Mouse (Mus musculus) forebrain, embryonic 12.5 days (tissue): ENCODE results near the gene Ankdd1b. TPM values are rescaled to one million over a fixed set of nuclear protein-coding genes. Genes with fewer than 3 reads are reported as not detected.

Source experiments
- ATAC-seq: fragments of 200-750 bp; cut with Nextera tagmentation; 2 replicates; pipeline ENCODE4 v1.8.0; 2017; ENCODE audit warnings: moderate TSS enrichment; ENCODE audit not compliant: low FRiP score
- H3K27ac ChIP-seq: fragments of 300-500 bp; sonication (generic); 2 replicates; pipeline ENCODE4 v1.5.1; 2016; ENCODE audit warnings: mild to moderate bottlenecking
- H3K27me3 ChIP-seq: fragments of 300-500 bp; sonication (generic); 2 replicates; pipeline ENCODE4 v1.6.1; 2016; ENCODE audit warnings: mild to moderate bottlenecking
- H3K36me3 ChIP-seq: fragments of 300-500 bp; sonication (generic); replicated peaks from 2 replicates; pipeline ENCODE4 v1.6.1; 2016; ENCODE audit warnings: mild to moderate bottlenecking
- H3K4me1 ChIP-seq: fragments of 300-500 bp; sonication (generic); 2 replicates; pipeline ENCODE4 v1.6.1; 2016
- H3K4me2 ChIP-seq: fragments of 300-500 bp; sonication (generic); 2 replicates; pipeline ENCODE4 v1.6.1; 2016; ENCODE audit warnings: mild to moderate bottlenecking, moderate library complexity
- H3K4me3 ChIP-seq: fragments of 300-500 bp; sonication (generic); replicated peaks from 2 replicates; pipeline ENCODE4 v1.5.1; 2016; ENCODE audit warnings: mild to moderate bottlenecking
- H3K9ac ChIP-seq: fragments of 300-500 bp; sonication (generic); 2 replicates; pipeline ENCODE4 v1.6.1; 2016; ENCODE audit warnings: mild to moderate bottlenecking
- H3K9me3 ChIP-seq: fragments of 300-500 bp; sonication (generic); 2 replicates; pipeline ENCODE4 v1.6.1; 2016
- WGBS: fragments of 180-500 bp; shearing (Covaris S2); methylation state at CpG from one replicate; pipeline ENCODE4 v1.1.7; 2016; 5-methylcytosine and 5-hydroxymethylcytosine counted together
- polyA plus RNA-seq: library from polyadenylated mRNA; unstranded; fragments of >200 nt; fragmentation: Nextera tagmentation; extraction: Ambion mirVana; gene quantifications from 2 replicates; pipeline ENCODE4 v1.2.1, GENCODE M21; 2016

Gene Ankdd1b
- polyA plus RNA-seq, 1 experiment from 2014 or later = not detected

DNA sequence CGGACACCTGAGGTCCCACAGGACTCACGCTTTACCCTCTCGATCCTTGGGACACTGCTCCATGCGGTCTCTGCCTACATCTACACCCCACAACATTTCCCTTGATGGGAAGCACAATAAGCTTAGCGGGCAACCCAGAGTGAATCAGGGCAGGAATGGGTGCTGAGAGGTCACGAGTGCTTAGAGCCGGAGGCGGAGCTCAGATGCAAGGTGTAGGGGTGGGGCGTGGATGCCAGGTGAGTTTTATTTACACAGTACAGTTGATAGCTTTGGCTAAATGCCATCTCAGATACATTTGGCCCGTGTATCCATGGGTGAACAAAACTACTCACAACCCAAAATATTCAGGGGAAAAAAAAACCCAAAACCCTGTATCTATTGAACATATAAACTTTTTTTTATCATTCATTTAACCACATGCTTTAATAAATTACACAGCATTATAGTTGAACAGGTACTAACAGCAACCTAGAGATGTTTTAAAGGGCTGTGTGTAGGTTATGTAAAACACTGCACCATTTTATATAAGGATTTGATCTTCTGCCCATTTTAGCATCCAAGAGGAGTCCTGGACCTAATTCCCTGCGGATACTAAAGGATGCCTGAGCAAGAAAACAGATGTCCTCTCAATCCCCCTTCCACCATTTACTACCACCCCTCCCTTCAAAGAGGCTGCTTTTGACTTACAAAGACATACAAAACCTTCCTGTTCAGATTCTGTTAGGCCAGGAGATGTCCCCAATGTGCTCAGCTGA, 19.4 kb downstream of the Ankdd1b start:
- Histone ChIP-seq H3K36me3 (no peaks in the 10 kb centered on the region), H3K4me3 (no peak overlapping the region), H3K9ac (no peak overlapping the region), H3K4me2 (no peak overlapping the region), H3K9me3 (no peaks in the 10 kb centered on the region), H3K4me1 (no peaks in the 10 kb centered on the region), H3K27me3 (no peaks in the 10 kb centered on the region), H3K27ac (no peak overlapping the region)
- no peak for ATAC-seq
- 92% methylated on average over 11 of the region's 11 CpGs for WGBS

DNA sequence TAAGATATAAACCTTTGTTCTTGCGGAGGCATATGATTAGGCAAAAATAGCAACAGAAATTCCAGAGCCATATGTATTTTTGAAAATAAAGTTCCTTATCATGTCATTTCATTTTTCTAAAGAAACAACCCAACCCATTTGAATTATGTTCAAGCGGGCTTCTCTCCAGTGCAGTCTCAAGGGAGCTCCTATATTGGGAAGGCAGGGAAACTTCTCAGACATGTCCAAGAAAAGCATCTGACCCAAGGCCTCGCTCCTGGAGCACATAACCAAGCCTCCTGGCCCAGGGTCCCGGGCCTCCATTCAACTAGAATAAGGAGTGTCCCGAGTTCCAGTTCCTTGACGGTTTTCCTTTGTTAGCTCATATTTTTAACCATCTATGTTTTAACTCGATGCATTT, 20.1 kb downstream of the Ankdd1b start:
- Histone ChIP-seq H3K4me1 (no peaks in the 10 kb centered on the region), H3K9ac (no peak overlapping the region), H3K27me3 (no peaks in the 10 kb centered on the region), H3K4me3 (no peak overlapping the region), H3K36me3 (no peaks in the 10 kb centered on the region), H3K4me2 (no peak overlapping the region), H3K9me3 (no peaks in the 10 kb centered on the region), H3K27ac (no peak overlapping the region)
- ATAC-seq = no peak
- WGBS = 96% methylated on average over 7 of the region's 7 CpGs

DNA sequence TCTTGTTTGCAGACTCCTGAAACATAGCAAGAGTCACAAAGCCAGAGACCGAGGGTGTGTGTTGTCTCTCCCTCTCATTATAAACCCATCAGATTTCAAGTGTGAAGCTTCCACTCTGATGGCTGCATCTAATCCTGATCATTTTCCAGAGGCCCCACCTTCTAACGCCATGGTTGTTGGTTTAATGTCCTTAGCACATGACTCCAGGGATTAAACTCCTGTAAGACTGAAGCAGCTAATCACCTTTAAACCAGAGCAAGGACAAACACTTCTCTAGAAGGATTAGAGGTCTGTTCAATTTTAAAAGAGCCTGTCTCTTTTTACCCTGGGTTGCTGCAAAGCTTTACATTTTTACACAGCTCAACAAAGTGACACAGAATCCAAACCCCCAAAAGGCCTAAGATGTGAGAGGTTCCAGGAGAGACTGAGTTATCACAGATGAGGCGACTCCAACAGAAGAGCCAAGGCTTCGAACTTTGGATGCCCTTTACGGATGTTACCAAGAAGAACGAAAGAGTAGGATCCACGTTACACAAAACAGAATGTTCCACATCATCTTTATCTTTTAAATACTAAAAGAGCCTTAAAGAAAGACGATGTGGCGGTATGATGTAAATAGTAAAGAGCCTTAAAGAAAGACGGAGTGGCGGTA, 20.7 kb downstream of the Ankdd1b start:
- H3K4me3 ChIP-seq = no peak overlapping the region
- H3K36me3 ChIP-seq = no peaks in the 10 kb centered on the region
- ATAC-seq = no peak
- 85% methylated on average over 11 of the region's 11 CpGs for WGBS
- no peak overlapping the region for H3K4me2 ChIP-seq
- H3K4me1 ChIP-seq = no peaks in the 10 kb centered on the region
- no peaks in the 10 kb centered on the region for H3K27me3 ChIP-seq
- no peaks in the 10 kb centered on the region for H3K9me3 ChIP-seq
- H3K27ac ChIP-seq = no peak overlapping the region
- no peak overlapping the region for H3K9ac ChIP-seq

DNA sequence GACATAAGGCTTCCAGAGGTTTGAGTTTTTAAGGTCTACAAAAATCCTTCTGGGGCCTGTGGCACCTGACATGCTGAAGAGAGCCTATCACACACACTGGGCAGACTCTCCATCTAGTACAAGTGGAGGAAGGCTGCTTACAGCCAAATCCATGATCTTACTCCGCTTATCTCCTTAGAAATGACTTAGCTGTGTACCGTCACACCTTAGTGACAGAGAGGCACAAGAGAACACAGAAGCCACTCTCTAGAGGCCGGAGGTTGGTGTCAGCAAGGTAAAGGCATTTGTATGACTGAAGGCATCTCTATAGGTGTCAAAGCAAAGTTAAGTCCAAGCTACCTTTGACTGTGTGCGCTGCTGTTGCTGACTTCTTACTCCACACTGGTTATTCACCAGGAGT, 30.6 kb downstream of the Ankdd1b start:
- no peak for ATAC-seq
- no peaks in the 10 kb centered on the region for H3K4me1 ChIP-seq
- no peaks in the 10 kb centered on the region for H3K27me3 ChIP-seq
- no peak overlapping the region for H3K4me3 ChIP-seq
- H3K36me3 ChIP-seq = no peaks in the 10 kb centered on the region
- WGBS = 92% methylated on average over 4 of the region's 4 CpGs
- H3K9ac ChIP-seq = no peak overlapping the region
- H3K27ac ChIP-seq = no peak overlapping the region
- H3K4me2 ChIP-seq = no peak overlapping the region
- no peaks in the 10 kb centered on the region for H3K9me3 ChIP-seq

DNA sequence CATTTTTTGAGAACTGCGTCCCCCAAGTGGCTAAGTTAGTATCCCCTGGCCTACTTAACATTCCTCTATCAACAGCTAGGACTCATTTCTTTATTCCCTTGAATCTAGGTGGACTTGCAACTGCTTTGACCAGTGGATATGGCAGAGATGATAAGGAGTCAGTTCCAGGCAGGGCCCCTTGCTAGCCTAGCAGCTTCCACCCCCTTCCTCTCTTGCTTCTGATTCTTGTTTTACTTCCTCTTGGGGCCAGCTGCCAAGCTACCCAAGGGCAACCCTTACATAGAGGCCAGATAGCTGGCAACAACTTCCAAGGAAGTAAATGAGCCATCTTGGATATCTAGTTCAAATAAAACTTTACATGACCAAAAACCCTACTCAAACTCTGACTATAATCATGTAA, 34.1 kb downstream of the Ankdd1b start:
- Histone ChIP-seq H3K4me2 (no peak overlapping the region), H3K4me1 (peaks cover 7% of the 10 kb centered on the region; the same call in 1 of the 2 replicates), H3K27me3 (no peaks in the 10 kb centered on the region), H3K27ac (no peak overlapping the region), H3K9ac (no peak overlapping the region), H3K9me3 (no peaks in the 10 kb centered on the region), H3K36me3 (no peaks in the 10 kb centered on the region), H3K4me3 (no peak overlapping the region)
- WGBS = 96% methylated on average over 1 of the region's 1 CpGs
- ATAC-seq = no peak

DNA sequence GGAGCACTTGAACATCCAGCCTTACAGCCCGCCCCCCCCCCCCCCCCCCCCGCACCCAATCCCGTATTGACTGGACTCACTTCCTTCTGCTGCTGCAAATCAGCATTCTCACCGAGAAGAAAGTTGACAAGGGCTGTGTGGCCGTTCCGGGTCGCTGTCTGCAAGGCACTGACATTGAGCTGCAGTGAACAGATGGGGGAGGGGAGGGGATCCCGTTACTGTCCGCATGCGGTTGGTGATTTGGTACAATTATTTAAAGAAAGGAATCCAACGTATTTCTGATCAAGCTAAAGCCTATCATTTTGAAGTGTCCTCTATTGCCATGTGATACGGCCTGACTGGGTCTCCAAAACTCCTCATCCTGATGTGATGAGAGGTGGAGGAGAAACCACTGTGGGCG, 35.2 kb downstream of the Ankdd1b start:
- no peaks in the 10 kb centered on the region for H3K36me3 ChIP-seq
- no peaks in the 10 kb centered on the region for H3K9me3 ChIP-seq
- peaks cover 7% of the 10 kb centered on the region; the same call in 1 of the 2 replicates for H3K4me1 ChIP-seq
- H3K9ac ChIP-seq = no peak overlapping the region
- no peaks in the 10 kb centered on the region for H3K27me3 ChIP-seq
- WGBS = 44% methylated on average over 13 of the region's 13 CpGs
- H3K4me3 ChIP-seq = no peak overlapping the region
- ATAC-seq = no peak
- no peak overlapping the region for H3K4me2 ChIP-seq
- H3K27ac ChIP-seq = no peak overlapping the region

DNA sequence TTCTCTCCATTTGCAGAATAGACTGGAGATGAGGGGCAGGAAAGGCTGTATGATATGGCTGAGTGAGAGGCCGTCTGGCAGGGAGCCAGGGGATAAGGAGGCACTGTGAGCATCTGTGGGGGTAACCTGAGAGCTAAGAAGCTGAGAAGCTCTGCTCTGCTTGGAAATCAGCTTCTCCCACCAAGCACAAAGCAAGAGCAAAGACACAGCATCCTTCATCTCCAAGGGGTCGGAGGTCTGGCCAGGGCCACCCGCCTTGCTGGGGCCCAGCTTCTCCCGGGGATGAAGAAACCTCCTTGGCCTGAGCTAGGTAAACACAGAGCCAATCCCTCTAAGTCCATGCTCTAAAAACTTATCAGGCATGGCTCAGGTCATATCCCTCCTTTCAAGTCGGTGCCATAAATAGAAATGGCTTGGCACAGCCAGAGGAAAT, 36.1 kb downstream of the Ankdd1b start:
- Histone ChIP-seq H3K27ac (no peak overlapping the region), H3K27me3 (no peaks in the 10 kb centered on the region), H3K9me3 (no peaks in the 10 kb centered on the region), H3K9ac (no peak overlapping the region), H3K4me3 (no peak overlapping the region), H3K36me3 (no peaks in the 10 kb centered on the region), H3K4me2 (no peak overlapping the region), H3K4me1 (peaks cover 7% of the 10 kb centered on the region; the same call in 1 of the 2 replicates)
- 70% methylated on average over 5 of the region's 5 CpGs for WGBS
- ATAC-seq = no peak

DNA sequence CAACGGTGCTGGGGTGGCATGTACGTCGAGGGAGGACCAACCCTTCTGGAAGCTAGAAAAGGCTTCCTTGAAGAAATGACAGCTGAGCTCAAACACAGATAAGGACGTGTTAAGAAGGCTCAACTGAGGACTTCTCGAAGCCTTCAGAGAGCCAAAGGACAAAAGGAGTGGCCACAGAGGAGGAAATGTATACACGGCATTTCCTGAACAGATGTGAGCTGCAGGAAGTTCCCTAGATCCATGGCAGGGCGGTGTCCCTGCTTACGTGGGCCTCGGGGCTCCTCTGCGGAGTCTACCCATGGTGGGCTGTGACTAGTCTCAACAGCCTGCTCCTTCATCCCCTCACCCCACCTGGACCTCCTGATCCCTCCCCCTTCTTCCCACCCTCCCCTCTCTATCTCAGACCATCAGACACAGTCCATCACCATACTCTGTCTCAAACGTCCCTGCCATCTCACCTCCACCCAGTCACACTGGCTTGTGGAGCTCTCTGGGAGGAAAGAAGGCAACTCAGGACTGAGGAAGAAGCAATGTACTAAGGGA, 37.3 kb downstream of the Ankdd1b start:
- Histone ChIP-seq H3K27me3 (no peaks in the 10 kb centered on the region), H3K36me3 (no peaks in the 10 kb centered on the region), H3K4me2 (no peak overlapping the region), H3K27ac (no peak overlapping the region), H3K9ac (no peak overlapping the region), H3K4me1 (peaks cover 7% of the 10 kb centered on the region; the same call in 1 of the 2 replicates), H3K9me3 (no peaks in the 10 kb centered on the region), H3K4me3 (no peak overlapping the region)
- WGBS = 81% methylated on average over 11 of the region's 11 CpGs
- ATAC-seq = no peak

DNA sequence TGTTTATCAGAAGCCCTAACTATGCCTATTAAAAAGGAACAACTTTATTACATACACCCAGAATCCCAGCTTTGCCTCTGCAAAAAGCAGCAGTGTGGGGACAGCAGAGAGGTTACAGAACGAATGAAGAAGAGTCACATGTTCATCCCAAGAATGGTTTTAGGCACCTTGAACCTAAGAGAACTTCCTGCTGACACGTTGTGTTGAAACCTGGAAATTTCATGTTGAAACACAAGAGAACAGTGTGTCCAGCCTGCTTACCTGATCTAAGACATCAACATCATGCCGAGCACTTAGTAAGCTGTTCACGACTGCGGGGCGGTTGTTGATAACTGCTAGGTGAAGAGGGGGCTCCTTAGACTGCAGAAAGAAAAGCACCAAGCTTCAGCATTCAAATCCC, 38.0 kb downstream of the Ankdd1b start:
- WGBS = 88% methylated on average over 6 of the region's 6 CpGs
- Histone ChIP-seq H3K4me1 (peaks cover 7% of the 10 kb centered on the region; the same call in 1 of the 2 replicates), H3K9me3 (no peaks in the 10 kb centered on the region), H3K4me3 (no peak overlapping the region), H3K27me3 (no peaks in the 10 kb centered on the region), H3K36me3 (no peaks in the 10 kb centered on the region), H3K4me2 (no peak overlapping the region), H3K9ac (no peak overlapping the region), H3K27ac (no peak overlapping the region)
- no peak for ATAC-seq

DNA sequence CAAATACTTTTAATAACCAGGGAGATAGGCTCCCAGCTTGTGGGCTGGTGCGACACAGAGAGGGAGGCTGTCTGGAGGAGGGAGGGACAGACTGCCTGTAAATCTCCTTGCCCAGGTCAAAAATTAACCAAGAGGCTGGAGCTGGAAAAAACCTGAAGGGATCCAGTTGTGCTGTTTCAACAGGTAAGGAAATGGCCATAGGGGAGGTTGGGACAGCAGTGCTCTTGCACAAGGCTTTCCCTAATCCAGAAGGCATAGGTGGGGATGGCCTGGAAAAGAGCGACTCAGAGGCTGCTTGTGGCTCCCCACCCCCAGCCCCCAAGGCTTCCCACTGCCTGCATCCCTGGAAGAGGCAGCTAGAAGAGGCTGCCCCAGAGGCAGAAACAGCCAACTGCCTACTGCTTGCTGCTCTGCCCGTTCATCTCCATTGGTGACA, 38.6 kb downstream of the Ankdd1b start:
- Histone ChIP-seq H3K4me1 (peaks cover 7% of the 10 kb centered on the region; the same call in 1 of the 2 replicates), H3K9ac (no peak overlapping the region), H3K4me3 (no peak overlapping the region), H3K27me3 (no peaks in the 10 kb centered on the region), H3K27ac (no peak overlapping the region), H3K9me3 (no peaks in the 10 kb centered on the region), H3K36me3 (no peaks in the 10 kb centered on the region), H3K4me2 (no peak overlapping the region)
- ATAC-seq = no peak
- 64% methylated on average over 3 of the region's 3 CpGs for WGBS

DNA sequence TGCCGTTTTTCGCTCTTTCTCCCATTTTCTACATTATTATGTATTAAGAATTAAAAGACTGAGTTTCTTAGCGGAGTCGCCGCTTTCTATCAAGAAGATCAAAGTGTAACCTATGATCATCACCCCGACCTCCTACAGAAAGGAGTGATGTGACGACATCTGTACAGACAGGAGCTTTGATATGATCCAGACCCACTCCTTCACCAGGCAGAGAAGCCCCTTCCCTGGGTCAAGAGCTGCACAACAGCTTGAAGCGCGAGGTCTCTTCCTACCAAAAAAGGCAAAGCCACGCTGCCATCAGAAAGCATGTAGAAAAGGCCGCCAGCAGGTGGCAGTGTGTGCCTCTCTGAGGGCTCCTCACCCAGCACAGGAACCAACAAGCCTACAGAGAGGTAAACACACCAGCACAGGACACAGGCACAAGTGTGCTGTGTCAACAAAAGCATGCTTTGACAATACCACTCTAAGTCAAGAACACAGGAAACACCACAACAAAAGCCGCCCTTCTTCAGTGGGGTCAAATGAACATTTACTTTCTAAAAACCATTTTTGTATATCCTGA, 39.3 kb downstream of the Ankdd1b start:
- no peaks in the 10 kb centered on the region for H3K36me3 ChIP-seq
- ATAC-seq = peak; percentile 84
- WGBS = 42% methylated on average over 12 of the region's 12 CpGs

DNA sequence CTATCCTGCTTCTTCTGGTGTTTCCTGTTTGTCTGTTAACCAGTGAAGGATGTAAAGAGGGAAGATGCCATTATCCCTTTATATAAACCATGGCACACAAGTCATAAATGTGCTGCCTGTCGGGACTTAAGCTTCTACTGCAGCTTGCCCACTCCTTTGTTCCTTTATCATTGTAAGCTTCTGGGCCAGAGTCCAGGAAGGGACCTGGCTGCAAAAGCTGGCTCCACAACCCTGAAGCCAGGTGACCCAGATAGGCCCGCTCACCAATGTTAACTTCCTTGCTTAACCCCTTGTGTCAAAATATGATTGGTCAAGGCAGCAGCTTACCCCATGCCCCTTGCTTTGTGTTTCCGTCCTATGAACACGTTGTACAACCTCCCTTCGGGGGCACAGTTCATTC, 42.5 kb downstream of the Ankdd1b start:
- H3K36me3 ChIP-seq = no peaks in the 10 kb centered on the region
- H3K4me1 ChIP-seq = no peaks in the 10 kb centered on the region
- no peak overlapping the region for H3K27ac ChIP-seq
- ATAC-seq = no peak
- WGBS = 82% methylated on average over 5 of the region's 5 CpGs
- no peaks in the 10 kb centered on the region for H3K9me3 ChIP-seq
- no peak overlapping the region for H3K4me2 ChIP-seq
- H3K9ac ChIP-seq = no peak overlapping the region
- H3K27me3 ChIP-seq = no peaks in the 10 kb centered on the region
- H3K4me3 ChIP-seq = no peak overlapping the region

More for the DNA sequence above, 39.3 kb downstream of the Ankdd1b start:
- Histone ChIP-seq H3K9ac (no peak overlapping the region), H3K27ac (no peak overlapping the region), H3K27me3 (no peaks in the 10 kb centered on the region), H3K4me1 (peaks cover 7% of the 10 kb centered on the region; the same call in 1 of the 2 replicates), H3K4me2 (no peak overlapping the region), H3K4me3 (no peak overlapping the region), H3K9me3 (no peaks in the 10 kb centered on the region)
